Mouse (Mus musculus) thymus, postnatal 4 days (tissue): Measurements from ENCODE around the gene Saa3.
"Not testable (repeated sequence)": the region's sequence is repeated elsewhere in the genome, so short reads cannot be mapped to it uniquely, and the experiment has no call there.

Experiments used
- DNase-seq: peaks from one replicate; pipeline ENCODE4 v3.0.0; 2021

Gene Saa3

DNA sequence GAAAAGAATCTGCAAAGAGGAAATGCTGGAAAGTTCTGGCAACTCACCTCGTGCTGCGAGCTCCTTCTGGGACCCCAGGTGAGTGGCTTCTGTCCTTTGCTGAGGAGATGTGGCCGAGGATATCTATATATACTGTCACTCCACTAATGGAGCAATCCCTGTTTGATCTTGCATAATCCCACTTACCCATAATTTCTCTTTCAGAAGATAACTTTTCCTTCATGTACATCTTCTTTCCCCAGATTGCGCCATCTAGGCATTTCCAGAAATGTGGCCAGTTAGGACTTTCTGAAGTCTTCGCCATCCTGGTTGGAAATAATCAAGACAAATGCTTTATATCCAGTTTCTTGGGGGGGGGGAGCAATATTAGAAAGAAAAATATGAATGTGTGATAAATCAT lies at the start of gene Saa3:
TSS of gene Saa3 (minus strand) at position 101 of the 400 bp plus-strand sequence.
- DNase-seq = no peak

DNA sequence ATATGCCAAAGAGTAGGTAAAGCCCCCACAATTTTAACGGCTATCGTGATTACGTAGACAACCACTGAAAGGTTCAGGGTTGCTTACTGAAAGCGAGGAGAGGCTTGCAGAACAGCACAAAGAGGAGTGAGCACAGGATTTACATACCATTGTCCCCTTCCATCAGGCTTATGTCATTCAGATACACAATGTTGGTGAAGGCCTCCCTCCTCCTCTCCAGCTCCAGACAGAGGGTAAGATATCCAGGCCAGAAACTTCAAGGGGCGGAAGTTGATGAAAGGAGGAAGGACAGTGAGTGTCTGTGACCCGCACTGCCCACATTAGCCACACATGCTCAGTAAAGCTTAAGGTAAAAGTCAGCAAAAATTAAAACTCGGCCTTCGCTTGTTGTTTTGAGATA lies 49.2 kb upstream of the Saa3 start:
- DNase-seq = no peak

DNA sequence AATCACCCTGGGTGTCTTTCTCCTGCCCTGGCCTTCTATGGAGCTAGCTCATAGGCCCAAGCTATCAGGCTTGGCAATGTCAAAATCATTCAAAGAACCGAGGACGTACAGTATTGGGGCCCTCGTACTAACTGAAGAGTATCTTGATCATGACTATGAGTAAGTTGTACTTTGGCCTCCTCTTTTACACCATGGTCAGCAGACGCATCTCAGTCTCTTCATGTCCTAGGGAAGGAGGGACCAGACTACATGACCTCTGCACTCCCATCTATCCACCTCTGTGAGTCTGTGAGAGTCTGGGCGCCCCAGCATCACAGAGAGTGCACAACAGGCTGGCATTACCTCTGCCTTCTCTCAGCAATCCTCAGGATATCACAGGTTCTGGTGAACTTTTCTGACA lies 47.1 kb upstream of the Saa3 start:
- no peak for DNase-seq

DNA sequence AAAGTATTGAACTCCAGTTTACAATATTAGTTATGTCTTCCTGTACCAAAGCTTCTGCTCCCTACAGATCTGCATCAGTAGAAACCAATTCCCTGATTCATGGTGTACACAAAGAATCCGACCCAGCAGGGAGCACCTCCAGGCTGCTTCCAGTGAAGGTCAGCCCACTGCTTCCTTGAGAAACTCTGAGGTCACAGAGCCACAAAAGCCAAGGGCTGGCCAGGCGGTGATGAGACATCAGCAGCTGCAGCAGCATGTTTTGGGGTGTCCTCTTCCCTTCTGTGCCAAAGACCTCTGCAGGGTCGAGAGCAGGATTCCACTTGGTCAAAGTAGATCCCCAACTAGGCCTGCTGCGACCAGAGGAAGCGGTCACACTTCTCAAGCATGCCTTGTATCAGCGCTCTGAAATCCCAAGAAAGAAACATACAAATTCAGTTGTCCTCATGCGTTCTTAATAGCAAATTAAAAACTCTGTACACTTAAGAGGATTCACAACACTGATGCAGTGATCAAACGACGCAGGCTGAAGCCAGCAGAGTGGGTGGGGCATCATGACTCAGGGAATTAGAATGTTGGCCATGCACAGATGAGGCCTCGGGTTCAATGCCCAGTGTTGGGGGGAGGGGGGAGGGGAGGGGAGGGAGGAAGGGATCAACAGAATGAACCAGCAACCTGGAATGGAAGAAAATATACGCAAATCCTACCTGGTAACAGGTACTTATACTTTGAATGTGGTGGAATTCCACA lies 45.7 kb upstream of the Saa3 start:
- DNase-seq = no peak

DNA sequence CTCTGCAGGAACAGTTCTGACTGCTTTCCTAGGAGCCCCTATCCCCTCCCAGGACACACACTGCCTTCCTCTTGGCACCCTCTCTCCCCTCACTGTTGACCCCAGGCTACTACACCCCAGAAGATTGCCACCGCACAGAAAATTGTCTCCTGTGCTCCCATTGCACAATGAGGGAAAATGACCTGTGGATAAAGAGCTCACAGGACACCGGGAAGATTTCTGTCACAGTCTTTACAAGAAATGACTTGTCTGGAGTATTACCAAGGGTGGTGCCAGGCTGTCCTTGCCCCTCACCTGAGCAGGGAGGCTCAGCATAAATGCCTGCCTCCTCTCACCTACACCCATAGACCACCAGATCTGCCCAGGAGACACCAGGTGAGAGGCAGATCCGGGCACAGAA lies 36.0 kb upstream of the Saa3 start, which contains the start of gene Saa2:
TSS of gene Saa2 (plus strand) at position 301 of the 400 bp plus-strand sequence.
- DNase-seq = no peak

DNA sequence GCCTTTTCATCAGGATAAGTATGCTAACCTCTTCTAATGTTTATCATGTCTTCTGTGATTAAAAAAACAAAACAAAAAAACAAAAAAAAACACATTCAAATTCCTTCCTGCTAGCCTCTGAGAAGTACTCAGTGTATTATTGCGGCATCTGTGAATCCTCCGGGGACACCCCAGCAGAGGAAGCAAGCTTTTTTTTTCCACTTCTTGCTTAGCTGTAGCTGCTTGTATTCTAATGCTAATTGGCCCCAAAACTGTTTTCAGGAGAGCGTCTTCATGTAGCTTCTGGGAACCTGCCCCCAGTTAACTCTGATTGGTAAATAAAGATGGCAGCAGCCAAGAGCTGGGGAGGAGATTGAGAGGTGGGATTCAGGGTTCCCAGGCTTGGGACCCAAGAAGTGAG lies 33.0 kb upstream of the Saa3 start:
- no peak for DNase-seq

DNA sequence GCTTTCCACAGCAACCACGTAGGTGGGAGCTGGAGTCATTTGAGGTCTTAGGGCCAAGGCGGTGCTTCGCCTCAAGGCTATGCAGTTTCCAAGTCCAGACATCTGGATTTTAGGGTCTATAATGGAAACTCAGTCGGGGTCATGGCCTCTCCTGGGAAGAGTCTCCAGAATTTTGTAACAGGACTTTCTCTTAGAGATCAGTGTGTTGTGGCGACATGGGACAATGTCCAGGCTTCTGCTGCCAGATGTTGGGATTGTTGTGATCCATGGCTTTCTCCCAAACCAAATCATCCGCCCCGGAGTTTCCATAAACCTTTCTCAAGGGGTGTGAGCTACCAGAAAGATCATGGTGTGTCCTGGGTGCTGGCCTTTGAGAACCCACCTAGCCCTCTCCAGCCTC lies 30.9 kb upstream of the Saa3 start:
- no peak for DNase-seq

GRCm38 (mm10) chr7:46745816-46746215 lies 30.3 kb upstream of the Saa3 start:
- no peak for DNase-seq

- DNase-seq = not testable (repeated sequence)
These were observed 27.4 kb upstream of the Saa3 start, which contains the start of gene Saa1 for GRCm38 (mm10) chr7:46742880-46743279. Gene Saa1 (minus strand): TSS chr7:46742980.

- DNase-seq = not testable (repeated sequence)
These were observed 24.5 kb upstream of the Saa3 start for GRCm38 (mm10) chr7:46740041-46740440.

DNA sequence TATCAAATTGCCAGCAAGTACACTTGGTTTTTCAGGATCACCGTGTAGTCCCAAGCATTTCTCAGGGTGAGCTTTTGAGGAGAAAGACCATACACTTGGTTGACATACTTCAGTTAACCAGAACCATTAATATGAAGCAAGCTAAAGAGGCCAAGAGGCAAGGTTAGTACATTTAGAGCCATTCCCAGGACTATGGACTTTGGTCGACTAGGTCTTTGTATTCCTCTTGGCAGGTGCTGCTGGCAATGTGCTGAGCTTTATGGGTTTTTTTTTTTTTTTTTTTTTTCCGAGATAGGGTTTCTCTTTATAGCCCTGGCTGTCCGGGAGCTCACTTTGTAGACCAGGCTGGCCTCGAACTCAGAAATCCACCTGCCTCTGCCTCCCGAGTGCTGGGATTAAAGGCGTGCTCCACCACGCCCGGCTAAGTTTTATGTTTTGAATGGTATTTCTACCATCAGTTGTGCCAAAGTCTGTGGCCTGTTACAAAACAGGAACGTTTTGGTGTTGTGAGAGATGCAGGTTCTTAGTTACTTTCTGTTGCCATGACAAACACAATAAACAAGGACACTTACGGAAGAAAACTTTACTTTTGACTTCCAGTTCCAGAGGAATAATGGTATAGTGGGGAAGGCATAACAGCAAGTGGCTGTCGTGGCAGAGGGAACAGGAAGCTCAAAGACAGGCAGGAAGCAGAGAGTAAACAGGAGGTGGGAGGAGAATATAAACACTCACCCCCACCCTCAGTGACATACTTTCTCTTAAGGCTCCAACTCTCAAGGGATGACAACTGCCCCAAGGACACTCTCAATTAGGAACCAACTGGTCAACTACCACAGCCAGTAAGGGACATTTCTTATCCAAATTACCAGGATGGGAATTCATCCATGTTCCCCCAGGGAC lies 23.3 kb upstream of the Saa3 start:
- no peak for DNase-seq

- no peak for DNase-seq
These were observed 19.5 kb upstream of the Saa3 start for GRCm38 (mm10) chr7:46734983-46735382.

GRCm38 (mm10) chr7:46732458-46732857 lies 17.0 kb upstream of the Saa3 start, which contains the start of gene Saa4:
Gene Saa4 (minus strand): TSS chr7:46732603.
- no peak for DNase-seq

DNA sequence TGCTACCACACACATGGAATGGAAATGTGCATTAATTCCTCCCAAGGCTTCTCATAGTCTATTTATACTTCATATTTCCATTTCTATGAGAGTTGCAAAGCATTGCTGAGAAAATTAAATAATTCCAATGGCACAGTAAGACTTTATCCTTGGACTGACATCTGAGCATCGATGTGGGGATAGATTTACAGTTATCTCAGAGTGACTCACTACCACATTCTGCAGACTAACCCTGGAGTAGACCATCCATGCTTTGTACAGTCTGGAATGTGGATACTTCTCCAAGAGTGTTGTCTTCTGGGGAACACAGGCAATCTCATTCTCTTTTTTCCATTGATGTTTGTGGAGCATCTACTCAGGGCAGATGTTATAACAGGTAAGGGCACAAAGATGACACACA lies 12.1 kb upstream of the Saa3 start:
- no peak for DNase-seq

DNA sequence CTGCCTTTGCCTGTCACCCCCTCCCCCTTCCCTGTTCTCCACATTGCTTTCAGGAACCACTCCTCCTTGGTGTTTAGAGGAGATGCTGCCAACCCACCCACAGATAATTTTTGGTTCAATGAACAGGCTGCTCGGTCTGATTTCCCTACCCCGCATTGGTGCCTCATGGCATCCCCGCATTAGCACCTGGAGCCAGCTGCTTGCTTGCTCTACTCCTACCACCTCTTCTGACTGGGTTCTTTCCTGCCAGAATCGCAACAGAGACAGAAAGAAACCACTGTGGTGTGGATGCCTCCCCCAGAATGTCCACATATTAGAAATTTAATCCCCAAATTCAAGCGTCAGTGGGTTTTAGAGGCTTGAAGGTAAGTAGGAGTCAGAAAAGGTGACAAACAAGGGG lies 8.9 kb upstream of the Saa3 start:
- DNase-seq = no peak

- DNase-seq = no peak
These were observed 8.3 kb upstream of the Saa3 start for GRCm38 (mm10) chr7:46723849-46724248.

- DNase-seq = no peak
These were observed 7.9 kb upstream of the Saa3 start for GRCm38 (mm10) chr7:46723354-46723753.

DNA sequence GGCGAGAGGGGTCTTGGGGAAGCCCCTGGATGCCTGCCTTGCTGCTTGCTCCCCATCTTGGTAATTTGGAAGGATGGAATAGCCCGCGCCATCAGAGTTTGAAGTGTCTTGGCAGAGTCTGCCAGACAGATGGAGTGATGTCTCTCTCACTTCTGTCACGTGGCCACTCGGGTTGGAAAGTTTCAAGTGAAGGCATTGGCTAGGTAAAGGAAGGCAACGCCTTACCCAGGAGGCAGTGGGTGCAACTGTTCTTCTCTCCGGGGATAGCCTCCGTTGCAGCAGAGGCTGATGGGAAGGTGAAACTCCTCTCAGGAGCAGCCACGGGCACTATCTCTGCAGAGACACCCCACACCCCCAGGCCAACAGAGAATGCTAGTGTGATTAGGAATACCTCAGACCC lies 5.0 kb upstream of the Saa3 start:
- DNase-seq = no peak

- DNase-seq = no peak
These were observed 4.0 kb upstream of the Saa3 start for GRCm38 (mm10) chr7:46719526-46719925.

- DNase-seq = no peak
These were observed 3.2 kb upstream of the Saa3 start for GRCm38 (mm10) chr7:46718591-46719270.

DNA sequence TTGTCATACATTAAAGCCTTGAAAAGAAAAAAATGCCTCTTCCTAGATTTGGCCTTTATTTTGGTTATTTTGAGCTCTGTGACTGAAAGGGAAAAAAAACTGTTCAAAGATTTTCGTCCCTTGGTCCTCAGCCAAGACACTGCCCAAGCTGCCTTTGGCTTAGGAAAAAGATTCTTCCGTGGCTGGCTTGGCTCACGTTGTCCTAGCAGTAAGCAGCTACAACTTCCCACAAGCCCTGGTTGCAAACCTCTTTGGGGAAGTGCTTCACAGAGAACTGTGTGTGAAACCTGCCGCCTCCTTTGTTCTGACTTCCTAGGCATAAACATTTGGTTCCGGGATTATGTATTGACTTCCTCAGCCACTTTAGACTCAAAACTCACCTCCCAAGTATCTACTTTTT lies 1.4 kb upstream of the Saa3 start:
- DNase-seq = no peak

DNA sequence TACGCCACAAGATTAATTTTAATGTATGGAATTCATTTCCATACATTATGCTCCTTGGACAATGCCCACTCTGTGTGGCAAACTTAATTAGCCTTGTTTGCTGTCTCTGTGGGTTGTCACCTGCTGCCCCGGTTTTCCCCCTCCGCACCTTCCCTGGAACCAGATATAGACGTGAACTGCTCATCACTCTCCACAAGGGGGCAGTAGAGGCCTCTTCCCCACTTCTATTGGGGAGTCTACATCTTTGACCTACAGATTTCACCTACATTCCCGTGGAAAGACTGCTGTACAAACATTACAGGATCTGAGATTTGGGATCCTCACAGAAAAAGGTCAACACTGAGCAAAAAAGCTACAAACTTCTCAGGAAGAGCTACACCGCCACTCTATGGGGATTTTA lies 982 bp downstream of the Saa3 start:
- peak; percentile 79 for DNase-seq

- DNase-seq = no peak
These were observed 3.2 kb downstream of the Saa3 start for GRCm38 (mm10) chr7:46712250-46712649.
